Mouse (Mus musculus): ENCODE data around the gene Fyco1.

GRCm38 (mm10) chr9:123849976-123850695, 1.6 kb downstream of the Fyco1 start:
- TF ChIP-seq CTCF (IDR thresholded peaks at IDR 0.05; ENCODE audit: control insufficient read depth, insufficient read depth, insufficient replicate concordance, low read depth, low read length) (no peak), POLR2A (IDR thresholded peaks at IDR 0.05; ENCODE audit: control insufficient read depth, low read depth, low read length) (no peak)

All from testis, adult 2 months (tissue).